Mouse (Mus musculus) gastrocnemius, adult 2 months (tissue): Measurements from ENCODE around the gene Tenm3. TPM values are rescaled to one million over a fixed set of nuclear protein-coding genes. Genes with fewer than 3 reads are reported as not detected.

Experiments used
- DNase-seq: peaks from one replicate; pipeline ENCODE4 v3.0.0; 2022
- H3K27ac ChIP-seq: fragments of 200-600 bp; 2 replicates; pipeline ENCODE4 v1.8.1; 2022; ENCODE audit warnings: mild to moderate bottlenecking
- H3K4me3 ChIP-seq: fragments of 200-600 bp; 2 replicates; pipeline ENCODE4 v1.8.1; 2022; ENCODE audit warnings: mild to moderate bottlenecking, moderate library complexity
- CTCF ChIP-seq: fragments of 200-600 bp; IDR thresholded peaks from 2 replicates; pipeline ENCODE4 v1.8.1; 2022; ENCODE audit warnings: antibody characterized with exemption, mild to moderate bottlenecking, moderate library complexity
- intact Hi-C: fragments of 180-260 bp; cut with DNase I; formaldehyde crosslinking; loops from one replicate; pipeline ENCODE4 v1.15.1; 2025
- long read RNA-seq, 2 experiments: library from polyadenylated mRNA; stranded (forward); transcript quantifications; one replicate each; pipeline ENCODE4 v2.0.0; 2021
- total RNA-seq, 2 experiments: library from RNA; stranded (reverse); gene quantifications; 2 replicates each; pipeline ENCODE4 v1.2.3; 2021

Tenm3 gene
- 10 to 100 TPM; 10.0 to 13.7 TPM for total RNA-seq
- long read RNA-seq, experiment 1, partial matches to known transcripts, result 2 of 10 reads
- long read RNA-seq, experiment 1, other reads (novel, unspliced or antisense), result 8 of 10 reads
- long read RNA-seq, experiment 2, partial matches to known transcripts, result 0 of 3 reads
- long read RNA-seq, experiment 2, other reads (novel, unspliced or antisense), result 3 of 3 reads

DNA sequence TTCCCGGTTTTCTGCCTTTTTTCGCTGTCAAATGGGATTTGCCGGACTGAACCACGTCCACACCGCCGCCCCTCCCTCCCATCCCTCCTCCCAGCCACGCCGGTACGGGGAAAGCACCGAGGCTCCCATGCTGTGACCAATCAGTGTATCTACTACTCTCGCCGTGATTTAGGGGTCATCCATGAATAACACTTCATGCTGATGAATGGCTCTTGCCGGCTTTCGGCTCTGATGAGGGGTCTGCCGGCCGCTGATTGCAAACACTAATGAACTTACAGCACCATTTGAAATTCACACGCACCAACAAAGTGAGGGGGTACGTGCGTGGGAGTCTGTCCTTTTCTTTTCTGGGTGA is at the start of gene Tenm3:
Tenm3 (minus strand) TSS at position 21 of the 355 bp plus-strand sequence.
- no peak for DNase-seq
- peak within 1 kb of the TSS; percentile 51 for H3K27ac ChIP-seq
- peak within 1 kb of the TSS; percentile 89 for H3K4me3 ChIP-seq
- intact Hi-C loops, result loop anchor here (5.0 kb wide), 1 partner anchor 287 kb away; no protein-coding TSS in a partner anchor
- TF ChIP-seq CTCF, result no peak

DNA sequence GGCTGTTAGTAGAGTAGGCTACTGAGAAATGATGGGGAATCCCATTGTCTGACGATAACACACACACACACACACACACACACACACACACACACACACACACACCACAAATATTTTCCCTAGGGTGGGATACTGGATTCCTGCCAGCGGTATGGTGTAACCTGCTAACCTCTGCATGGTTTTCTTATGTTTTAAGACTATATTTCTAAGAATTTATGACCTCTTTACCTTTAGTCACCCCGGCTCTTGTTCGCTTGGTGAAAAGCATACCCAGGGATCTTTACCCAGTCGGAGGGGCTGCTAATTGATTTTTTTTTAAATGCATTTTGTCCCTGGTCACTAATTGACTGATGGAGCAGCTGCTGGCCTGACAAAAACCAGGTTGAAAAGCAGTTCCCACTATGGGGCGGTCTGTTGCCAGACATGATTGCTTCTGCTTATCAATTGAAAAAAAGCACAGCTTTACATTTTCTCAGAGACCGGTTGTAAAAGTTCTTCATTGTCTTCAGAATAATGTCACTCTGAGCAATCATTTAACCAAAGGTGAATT is 46.5 kb upstream of the Tenm3 start:
- no peak overlapping the region for H3K4me3 ChIP-seq
- intact Hi-C loops, result no loop called here
- H3K27ac ChIP-seq, result no peak overlapping the region
- TF ChIP-seq CTCF, result no peak
- DNase-seq, result no peak

DNA sequence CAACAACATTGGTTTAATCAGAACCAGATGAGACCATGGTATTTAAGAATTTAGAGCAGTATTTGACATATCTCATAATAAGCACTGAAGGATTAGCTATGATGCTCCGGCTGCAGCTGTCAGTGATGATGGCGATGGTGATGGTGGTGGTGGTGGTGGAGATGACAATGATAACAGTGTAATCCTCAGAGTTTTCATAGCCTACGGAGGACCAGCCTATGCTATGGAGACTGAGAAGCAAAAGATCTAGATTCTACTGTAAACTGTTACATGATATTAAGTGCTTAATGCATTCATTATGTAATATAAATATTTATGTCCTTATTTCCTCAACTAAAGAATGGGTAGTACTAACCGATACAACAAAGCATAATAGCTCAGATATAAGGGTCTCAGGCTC is 40.5 kb upstream of the Tenm3 start:
- no peak for TF ChIP-seq CTCF

DNA sequence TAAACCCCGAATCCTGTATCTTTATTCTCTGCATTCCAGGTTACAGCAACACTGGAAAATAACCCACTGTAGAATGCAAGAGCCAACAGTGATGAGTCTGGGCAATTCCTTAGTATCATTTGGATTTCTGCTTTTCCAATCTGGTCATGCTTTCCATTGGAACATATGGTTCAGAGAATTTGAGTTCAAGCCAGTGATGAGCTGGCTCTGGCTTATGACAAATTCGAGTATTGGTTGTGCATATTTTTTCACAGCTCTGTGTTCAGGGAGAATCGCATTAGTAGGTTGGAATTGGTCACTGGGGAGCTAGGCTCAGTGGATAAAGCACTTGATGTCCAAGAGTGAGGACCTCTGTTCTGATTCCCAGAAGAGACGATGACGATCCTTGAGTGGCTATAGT is 36.8 kb upstream of the Tenm3 start:
- intact Hi-C loops, result no loop called here
- Histone ChIP-seq H3K27ac (no peak overlapping the region), H3K4me3 (no peak overlapping the region)
- TF ChIP-seq CTCF, result no peak
- DNase-seq, result no peak

More for the DNA sequence above, 40.5 kb upstream of the Tenm3 start:
- Histone ChIP-seq H3K4me3 (no peak overlapping the region), H3K27ac (no peak overlapping the region)
- no peak for DNase-seq
- intact Hi-C loops, result no loop called here

DNA sequence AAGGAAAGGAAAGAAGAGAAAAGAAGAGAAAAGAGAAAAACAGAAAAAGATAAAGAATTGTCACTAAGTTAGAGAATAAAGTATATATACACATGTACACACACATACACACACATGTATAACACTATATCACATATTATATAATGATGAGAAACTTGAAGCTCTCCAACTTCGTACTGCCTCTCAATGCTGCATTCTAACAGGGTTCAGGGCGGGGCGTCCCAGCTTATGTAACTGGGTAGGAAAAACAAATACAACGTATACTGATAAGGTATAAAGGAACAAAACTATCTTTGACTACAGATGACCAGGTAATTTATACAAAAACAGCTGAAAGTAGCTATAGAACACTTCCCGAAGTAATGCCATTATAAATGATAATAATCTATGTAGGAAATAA is 22.2 kb upstream of the Tenm3 start:
- Histone ChIP-seq H3K27ac (no peak overlapping the region), H3K4me3 (no peak overlapping the region)
- no peak for TF ChIP-seq CTCF
- DNase-seq, result no peak
- intact Hi-C loops, result no loop called here

DNA sequence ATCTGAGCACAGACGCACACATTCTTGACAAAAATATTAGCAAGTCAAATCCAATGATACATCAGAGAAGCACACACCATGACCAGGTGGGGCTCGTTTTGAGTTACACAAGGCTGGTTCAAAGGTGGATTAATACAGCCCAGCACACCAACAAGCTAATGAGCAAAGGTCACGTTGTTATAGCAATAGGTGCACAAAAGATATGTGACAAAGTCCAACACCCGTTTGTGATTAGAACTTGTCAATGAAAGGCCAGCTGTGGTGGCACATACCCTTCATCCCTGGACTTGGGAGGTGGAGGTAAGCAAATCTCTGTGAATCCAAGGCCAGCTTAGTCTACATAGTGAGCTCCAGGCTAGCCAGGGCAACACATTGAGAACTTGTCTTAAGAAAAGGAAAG is 21.7 kb upstream of the Tenm3 start:
- intact Hi-C loops, result no loop called here

DNA sequence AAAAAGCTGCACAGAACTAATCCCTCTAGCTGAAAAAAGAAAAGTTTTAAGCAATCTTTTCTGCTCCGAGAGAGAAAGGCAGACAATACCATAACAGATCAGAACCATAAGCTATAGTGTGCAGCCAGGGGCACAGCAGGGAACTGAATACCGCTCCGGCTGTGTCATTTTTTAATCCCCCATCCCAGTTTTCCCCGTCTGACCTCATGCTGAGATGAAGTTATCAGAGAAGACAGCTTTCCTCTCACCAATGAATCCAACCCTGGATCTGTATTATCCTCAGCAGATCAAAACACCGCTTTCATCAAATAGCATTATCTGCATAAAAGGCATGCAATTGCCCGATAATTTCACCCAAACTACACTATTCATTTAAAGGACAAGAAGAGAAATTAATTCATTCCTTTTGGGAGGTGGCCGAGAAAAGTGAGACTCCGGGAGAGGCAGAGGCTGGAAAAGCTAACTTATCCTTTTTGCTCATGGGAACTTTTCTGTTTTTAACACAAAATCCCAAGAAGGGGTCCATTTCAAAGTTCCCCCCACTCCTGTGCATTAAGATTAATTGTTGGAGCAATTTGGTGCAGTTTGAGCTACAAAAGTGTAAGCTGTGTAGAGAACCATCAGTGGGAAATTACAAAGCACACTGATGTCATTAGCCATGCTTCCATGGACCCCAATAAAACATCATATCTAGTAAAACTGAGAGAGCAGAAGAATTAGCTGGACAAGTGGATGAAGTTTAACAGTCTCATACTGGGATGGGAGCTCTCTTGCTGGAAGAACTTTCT is 6.7 kb upstream of the Tenm3 start:
- no peak for TF ChIP-seq CTCF
- Histone ChIP-seq H3K27ac (no peak overlapping the region), H3K4me3 (no peak overlapping the region)
- no peak for DNase-seq
- intact Hi-C loops, result no loop called here

More for the DNA sequence above, 21.7 kb upstream of the Tenm3 start:
- no peak for TF ChIP-seq CTCF
- H3K27ac ChIP-seq, result no peak overlapping the region
- no peak for DNase-seq
- no peak overlapping the region for H3K4me3 ChIP-seq

DNA sequence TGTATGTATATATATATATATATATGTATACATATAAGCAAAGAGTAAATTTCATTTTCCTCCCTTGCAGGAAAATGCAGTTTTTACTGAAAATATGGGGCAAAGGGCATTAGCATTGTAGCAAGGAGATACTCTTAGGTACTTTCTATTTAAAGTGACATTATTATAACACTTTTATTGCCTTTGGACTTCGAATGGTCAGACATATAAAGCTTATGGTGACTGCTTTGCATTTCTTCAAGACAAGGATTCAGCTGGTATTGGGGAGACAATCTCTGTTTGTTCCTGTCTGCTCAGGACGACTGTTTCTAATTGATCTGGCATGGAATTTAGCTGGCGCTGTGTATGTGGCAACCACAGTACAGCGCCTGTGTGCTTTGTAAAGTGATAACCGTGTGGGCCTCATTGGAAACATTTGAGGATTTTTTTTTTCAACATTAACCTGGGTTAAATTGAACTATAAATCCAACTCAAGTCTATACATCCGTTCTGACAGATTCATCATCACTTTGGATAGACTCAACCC is 5.4 kb upstream of the Tenm3 start:
- no peak for TF ChIP-seq CTCF
- H3K27ac ChIP-seq, result no peak overlapping the region
- intact Hi-C loops, result no loop called here
- no peak overlapping the region for H3K4me3 ChIP-seq
- DNase-seq, result no peak

DNA sequence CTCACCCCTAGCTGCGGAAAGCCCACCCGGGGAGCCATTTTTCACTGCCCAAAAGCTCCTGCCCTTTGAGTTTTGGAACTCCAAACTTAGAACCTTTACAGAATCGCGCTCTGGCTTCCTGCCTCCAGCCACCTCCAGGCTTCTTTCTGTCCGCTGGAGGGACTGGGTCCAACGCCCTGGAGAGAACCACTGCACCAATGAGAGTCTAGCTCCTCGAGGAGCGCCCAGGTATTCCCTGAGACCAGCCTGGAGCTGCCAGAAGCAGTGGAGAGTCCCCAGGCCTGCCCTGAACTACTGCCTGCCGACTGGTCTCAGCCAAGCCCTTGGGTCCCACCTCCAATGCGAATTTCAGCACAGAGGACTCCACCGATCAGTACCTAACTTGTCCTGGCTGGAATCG is 1.2 kb upstream of the Tenm3 start:
- Histone ChIP-seq H3K4me3 (peak overlapping the region; percentile 89), H3K27ac (no peak overlapping the region)
- TF ChIP-seq CTCF, result no peak
- intact Hi-C loops, result loop anchor here (5.0 kb wide), 1 partner anchor 288 kb away; no protein-coding TSS in a partner anchor
- no peak for DNase-seq

DNA sequence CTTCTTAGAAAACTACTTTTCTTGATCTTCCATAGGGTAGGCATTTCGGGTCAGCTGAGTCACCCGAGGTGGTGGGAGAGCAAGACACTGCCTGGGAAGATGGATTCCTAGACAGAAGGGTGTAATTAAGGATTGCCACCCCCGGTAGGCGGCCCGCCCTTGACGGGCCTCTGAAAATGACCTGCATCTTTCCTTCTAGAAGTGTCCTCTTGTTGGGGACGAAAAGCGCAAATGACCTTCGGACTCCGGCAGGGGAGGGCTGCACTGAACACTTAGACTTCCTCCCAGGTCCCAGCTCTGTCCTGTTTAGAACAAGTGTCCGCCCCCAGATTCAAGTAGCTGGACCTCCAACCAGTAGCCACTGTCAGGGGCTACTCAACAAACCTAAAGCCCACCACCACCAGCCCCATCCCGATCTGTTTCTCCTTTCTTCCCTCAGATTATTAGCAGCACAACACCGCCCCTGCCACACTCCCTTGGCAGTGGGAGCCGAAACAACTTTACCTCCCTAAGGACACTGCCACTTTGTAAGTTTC is 687 bp upstream of the Tenm3 start:
- DNase-seq, result no peak
- intact Hi-C loops, result loop anchor here (5.0 kb wide), 1 partner anchor 287 kb away; no protein-coding TSS in a partner anchor
- Histone ChIP-seq H3K27ac (no peak overlapping the region), H3K4me3 (peak overlapping the region; percentile 89)
- no peak for TF ChIP-seq CTCF

DNA sequence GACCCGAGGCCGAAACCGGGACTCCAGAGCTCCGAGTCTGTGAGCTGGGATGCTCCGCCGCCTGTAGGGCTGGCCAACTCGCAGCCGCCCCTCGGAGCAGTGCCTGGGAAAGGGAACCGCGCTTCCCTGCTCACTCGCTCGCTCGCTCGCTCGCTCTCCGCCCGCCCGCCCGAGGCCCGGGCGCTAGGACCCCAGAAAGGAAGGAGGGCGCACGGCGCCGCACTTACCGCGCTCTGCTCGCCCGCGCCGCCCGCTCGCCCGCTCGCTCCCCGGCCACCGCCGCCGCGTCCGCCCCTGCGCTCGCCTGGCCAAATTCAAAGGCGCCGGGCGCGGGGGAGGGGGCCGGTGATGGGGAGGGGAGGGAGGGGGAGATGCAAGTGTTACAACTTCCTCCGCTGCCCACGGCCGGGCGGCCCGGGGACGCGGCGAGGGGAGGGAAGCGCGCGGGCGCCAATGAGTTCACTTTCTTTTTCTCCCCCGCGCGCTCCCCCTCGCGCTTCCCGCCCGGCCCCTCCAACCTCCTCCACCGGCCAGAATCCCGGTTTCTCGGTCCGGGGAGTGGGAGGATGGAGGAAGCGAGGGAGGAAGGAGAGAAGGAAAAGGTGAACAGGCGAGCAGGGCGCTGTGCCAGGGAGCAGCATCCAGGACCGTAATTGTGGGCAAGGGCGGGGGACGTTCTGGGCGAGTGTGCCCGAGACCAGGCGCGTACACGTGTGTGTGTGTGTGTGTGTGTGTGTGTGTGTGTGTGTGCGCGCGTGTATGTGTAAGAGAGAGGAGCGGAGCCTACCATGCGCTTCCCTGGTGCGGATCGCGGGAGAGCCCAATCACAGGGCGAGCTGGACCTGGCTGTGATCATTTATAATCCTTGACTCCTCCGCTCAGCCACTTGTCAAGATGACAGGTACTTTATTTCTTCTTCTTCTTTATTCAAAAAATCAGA is 490 bp downstream of the Tenm3 start:
- intact Hi-C loops, result loop anchor here (5.0 kb wide), 1 partner anchor 286 kb away; no protein-coding TSS in a partner anchor
- peak; percentile 51 for DNase-seq
- H3K27ac ChIP-seq, result peak overlapping the region; percentile 51

DNA sequence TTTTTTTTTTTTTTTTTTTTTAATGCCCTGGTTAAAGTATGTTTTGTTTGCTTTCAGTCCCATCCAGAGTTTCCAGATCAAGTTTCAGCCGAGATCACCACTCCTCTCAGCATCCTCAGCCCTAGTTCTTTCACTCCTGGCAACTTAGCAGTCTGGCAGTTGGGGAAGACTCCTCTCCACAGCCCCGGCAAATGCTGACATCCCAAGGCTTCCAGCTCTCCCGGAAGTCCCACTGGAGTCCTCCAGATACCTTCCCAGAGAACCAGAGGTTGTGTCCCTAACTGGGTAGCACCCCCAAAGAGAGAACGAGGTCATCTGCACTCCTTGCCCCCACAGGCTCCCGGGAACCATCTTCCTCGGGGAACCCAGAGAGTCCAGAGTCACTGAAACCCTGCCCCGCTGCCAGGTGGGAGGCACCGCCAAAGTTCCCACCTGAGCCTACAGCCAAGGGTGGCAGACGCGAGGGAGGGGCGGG is 1.2 kb downstream of the Tenm3 start:
- intact Hi-C loops, result loop anchor here (5.0 kb wide), 1 partner anchor 285 kb away; no protein-coding TSS in a partner anchor
- DNase-seq, result no peak

More for the DNA sequence above, 490 bp downstream of the Tenm3 start:
- no peak for TF ChIP-seq CTCF
- peak overlapping the region; percentile 89 for H3K4me3 ChIP-seq

More for the DNA sequence above, 1.2 kb downstream of the Tenm3 start:
- peak overlapping the region; percentile 51 for H3K27ac ChIP-seq
- TF ChIP-seq CTCF, result no peak
- H3K4me3 ChIP-seq, result peak overlapping the region; percentile 89
